Mouse (Mus musculus) bone marrow, adult 2 months (tissue): ENCODE results near the gene Rapgef5. TPM values are rescaled to one million over a fixed set of nuclear protein-coding genes. Genes with fewer than 3 reads are reported as not detected.

Experiments
- H3K27ac ChIP-seq: fragments of 200-500 bp; 2 replicates; pipeline ENCODE4 v1.5.1; 2012; ENCODE audit warnings: low read depth, mild to moderate bottlenecking, control low read depth, inconsistent platforms, low read length; ENCODE audit not compliant: control insufficient read depth, poor library complexity, insufficient read depth
- H3K4me1 ChIP-seq: fragments of 200-500 bp; 2 replicates; pipeline ENCODE4 v1.6.1; 2011; ENCODE audit warnings: low read length; ENCODE audit not compliant: control insufficient read depth, insufficient read depth
- H3K4me3 ChIP-seq: fragments of 200-500 bp; replicated peaks from 2 replicates; pipeline ENCODE3; 2011; ENCODE audit warnings: mild to moderate bottlenecking, low read depth, low read length, control low read depth; ENCODE audit not compliant: control insufficient read depth
- CTCF ChIP-seq: fragments of 200-500 bp; IDR thresholded peaks from 2 replicates; pipeline ENCODE4 v1.5.1; 2011; ENCODE audit warnings: low read length, control low read depth; ENCODE audit not compliant: control insufficient read depth, insufficient read depth
- POLR2A ChIP-seq: fragments of 200-500 bp; IDR thresholded peaks from 2 replicates; pipeline ENCODE4 v1.6.1; 2011; ENCODE audit warnings: low read depth, mild to moderate bottlenecking, control low read depth, low read length, borderline replicate concordance; ENCODE audit not compliant: control insufficient read depth
- WGBS: fragments of 180-500 bp; shearing (Covaris S2); methylation state at CpG from one replicate; pipeline ENCODE4 v1.1.7; 2018; 5-methylcytosine and 5-hydroxymethylcytosine counted together
- polyA plus RNA-seq: library from polyadenylated mRNA; stranded (reverse); fragments of >200 nt; gene quantifications from 2 replicates; pipeline ENCODE4 v1.2.4, GENCODE M21; 2011; ENCODE audit warnings: low replicate concordance; ENCODE audit not compliant: missing spikeins, insufficient read depth, insufficient read length

Gene Rapgef5
- polyA plus RNA-seq, 1 experiment, result 3.2 TPM

DNA sequence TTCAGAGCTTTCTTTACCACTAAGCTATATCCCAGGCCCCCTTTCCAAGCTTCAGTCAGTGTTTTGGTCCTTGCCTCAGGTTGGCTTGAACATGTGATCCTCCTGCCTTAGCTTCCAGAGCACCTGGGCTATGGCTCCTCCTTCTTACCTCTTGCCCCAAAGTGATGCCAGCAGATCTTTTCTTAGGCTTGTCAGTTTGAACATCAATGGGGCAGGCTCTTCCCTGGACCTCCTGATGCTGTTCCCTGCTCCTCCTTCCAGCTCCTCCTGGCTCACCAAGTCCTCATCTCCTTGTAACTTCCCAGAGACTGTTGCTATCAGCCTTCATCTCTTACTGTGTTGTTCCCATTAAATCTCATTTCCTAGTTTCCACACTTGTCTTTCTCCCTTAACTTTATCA, 169.1 kb downstream of the Rapgef5 start:
- Histone ChIP-seq H3K27ac (no peak overlapping the region), H3K4me3 (no peak overlapping the region), H3K4me1 (no peaks in the 10 kb centered on the region; the same call in 1 of the 2 replicates)
- TF ChIP-seq POLR2A, result no peak

DNA sequence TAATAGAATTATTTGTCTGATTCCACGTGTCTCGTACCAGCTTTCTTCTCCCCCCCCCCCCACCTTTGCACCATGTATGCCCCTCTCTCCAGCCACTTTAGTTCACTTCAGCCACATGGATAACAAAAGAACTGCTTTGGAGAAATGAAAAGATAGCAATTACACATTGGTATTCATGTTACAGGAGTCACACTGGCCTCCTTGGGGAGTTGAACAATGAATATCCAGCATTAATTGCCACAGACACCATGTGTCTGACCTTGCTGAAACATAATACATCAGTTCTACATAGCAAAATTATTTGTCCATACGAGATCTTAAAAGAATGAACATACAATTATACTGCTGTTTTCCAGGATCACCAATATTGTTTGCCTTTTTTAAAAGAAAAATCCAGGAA, 170.5 kb downstream of the Rapgef5 start:
- 78% methylated on average over 3 of the region's 3 CpGs for WGBS
- TF ChIP-seq CTCF, result no peak
- TF ChIP-seq POLR2A, result no peak
- Histone ChIP-seq H3K4me3 (no peak overlapping the region), H3K27ac (no peak overlapping the region), H3K4me1 (no peaks in the 10 kb centered on the region)

DNA sequence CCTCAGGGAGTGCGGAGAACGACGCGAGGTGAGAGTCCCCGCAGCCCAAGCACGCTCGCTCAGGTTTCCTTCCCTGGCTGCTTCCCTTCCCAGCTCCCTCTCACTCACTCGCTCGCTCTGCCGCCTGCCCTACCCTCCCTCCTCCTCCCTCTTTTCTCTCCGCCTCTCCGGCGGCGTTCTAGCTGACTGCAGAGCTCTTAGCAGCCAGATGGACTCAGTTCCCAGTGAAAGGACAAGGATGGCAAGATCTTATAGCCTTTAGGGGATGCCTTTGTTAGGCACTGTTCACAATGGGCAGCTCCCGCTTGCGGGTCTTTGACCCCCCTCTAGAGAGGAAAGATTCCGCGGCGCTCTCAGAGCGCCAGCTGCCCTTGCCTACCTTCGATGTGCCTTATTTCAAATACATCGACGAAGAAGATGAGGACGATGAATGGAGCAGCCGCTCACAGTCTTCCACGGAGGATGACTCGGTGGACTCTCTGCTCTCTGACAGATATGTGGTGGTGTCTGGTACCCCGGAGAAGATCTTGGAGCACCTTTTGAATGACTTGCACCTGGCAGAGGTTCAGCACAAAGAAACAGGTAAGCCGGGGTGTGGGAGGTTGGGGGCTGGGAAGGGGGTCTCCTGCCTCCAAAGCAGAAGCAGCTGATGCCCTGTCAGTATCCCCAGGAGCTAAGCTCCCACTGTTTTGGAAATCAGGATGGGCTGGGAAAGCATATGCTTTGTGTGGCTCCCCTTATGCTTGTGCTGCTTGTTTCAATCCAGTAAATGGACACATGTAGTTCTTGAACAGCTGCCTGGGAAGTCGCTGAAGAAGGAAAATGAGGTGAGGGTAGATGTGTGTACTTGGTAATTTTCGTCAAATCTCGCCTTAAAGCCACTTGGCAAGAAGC, 172.6 kb downstream of the Rapgef5 start:
- TF ChIP-seq POLR2A, result no peak
- no peak for TF ChIP-seq CTCF
- WGBS, result 44% methylated on average over 32 of the region's 32 CpGs
- Histone ChIP-seq H3K4me3 (no peak overlapping the region), H3K27ac (no peak overlapping the region), H3K4me1 (no peaks in the 10 kb centered on the region)

DNA sequence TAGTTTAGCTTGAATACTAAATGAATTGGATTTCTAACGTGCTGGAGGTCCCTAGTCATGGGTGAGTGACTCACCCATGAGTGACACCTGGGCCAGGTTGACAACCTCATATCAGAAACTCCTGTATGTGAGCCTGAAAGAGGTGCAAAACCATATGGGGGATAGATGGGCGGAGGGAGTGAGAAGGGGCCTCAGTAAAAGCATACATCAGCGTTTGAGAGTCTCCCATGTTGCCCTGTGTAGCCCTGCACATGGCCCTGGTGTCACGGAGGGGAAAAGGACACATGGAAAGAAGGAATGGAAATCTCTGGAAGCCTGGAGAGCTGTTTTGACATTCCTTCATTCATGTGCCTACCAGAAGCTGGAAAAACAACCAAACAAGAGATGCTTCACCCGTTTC, 175.1 kb downstream of the Rapgef5 start:
- H3K4me3 ChIP-seq, result no peak overlapping the region
- H3K27ac ChIP-seq, result no peak overlapping the region
- H3K4me1 ChIP-seq, result no peaks in the 10 kb centered on the region
- WGBS, result 76% methylated on average over 5 of the region's 5 CpGs
- TF ChIP-seq CTCF (no peak), POLR2A (no peak)

DNA sequence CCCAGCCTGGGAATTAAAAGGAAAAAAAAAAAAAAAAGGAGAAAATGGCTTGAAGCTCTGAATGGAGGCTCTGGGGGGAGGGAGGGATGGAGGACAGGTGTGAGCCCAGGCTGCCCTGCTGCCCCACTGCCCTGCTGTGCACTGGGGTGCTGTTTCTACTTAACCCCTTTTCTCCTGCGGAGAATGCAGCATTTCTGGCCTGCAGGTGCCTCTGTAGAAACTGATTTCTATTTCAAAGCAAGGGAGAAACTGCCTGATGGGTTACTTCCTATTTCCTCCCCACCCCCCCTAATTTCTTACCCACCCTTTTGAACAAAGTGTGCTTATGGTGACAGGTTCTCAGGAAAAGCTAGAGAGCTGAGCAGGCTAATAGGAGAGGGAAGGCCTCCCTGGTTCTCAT, 176.5 kb downstream of the Rapgef5 start:
- TF ChIP-seq CTCF (no peak), POLR2A (no peak)
- no peak overlapping the region for H3K4me3 ChIP-seq
- WGBS, result 67% methylated on average over 1 of the region's 1 CpGs
- no peaks in the 10 kb centered on the region for H3K4me1 ChIP-seq
- H3K27ac ChIP-seq, result no peak overlapping the region

DNA sequence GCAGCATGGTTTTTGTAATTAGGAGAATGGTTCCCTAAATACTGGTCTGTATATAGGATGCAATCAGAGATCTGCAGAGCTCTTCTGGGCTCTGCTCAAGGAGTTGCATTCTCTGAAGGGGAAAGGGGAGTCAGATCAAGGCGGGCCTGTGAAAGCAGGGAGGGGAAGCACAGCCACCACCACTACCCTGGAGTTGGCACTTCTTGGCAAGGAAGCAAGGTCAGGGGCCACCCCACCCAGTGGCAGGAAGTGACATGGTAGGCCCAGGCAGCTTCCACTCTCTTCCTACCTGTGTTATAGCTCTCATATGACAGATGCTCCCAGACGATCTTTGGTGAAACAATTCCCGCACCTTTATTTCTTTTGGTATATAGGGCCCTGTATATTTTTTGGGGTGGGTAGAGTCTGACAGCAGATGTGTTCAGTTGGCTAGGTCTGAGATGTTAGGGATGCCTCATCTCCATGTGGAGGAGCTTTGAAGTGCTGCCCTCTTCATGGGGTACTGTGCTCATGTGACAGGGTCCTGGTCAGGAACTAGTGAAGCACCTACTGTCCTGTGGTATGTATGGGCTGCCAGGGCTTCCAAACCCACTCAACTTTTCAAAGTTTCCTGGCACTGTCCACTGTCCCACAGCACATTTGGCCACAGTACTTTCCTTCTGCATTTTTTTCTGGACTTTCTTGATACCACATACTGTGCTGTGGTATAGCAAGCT, 183.8 kb downstream of the Rapgef5 start:
- Histone ChIP-seq H3K4me1 (no peaks in the 10 kb centered on the region), H3K27ac (no peak overlapping the region), H3K4me3 (no peak overlapping the region)
- WGBS, result 56% methylated on average over 3 of the region's 3 CpGs
- TF ChIP-seq POLR2A (no peak), CTCF (no peak)

DNA sequence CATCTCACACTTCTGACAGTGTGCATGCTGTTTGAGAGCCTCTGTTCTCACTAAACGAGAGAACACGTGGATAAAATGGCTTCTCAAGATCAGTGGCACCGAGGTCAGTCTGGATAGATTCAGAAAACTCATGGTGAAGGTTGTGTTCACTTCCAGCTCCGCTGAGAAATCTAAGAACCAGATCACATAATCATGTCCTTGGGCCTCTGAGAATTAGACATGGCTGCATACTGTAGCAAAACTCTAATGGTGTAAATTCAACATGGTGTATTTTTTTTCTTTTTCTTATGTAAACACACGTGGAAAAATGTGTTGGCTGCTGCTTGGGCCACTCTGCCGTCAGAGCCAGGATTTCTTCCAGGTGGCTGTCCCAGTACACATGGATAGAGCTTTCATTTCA, 184.6 kb downstream of the Rapgef5 start:
- no peak overlapping the region for H3K27ac ChIP-seq
- H3K4me3 ChIP-seq, result no peak overlapping the region
- H3K4me1 ChIP-seq, result no peaks in the 10 kb centered on the region
- WGBS, result 79% methylated on average over 6 of the region's 6 CpGs
- TF ChIP-seq POLR2A (no peak), CTCF (no peak)

DNA sequence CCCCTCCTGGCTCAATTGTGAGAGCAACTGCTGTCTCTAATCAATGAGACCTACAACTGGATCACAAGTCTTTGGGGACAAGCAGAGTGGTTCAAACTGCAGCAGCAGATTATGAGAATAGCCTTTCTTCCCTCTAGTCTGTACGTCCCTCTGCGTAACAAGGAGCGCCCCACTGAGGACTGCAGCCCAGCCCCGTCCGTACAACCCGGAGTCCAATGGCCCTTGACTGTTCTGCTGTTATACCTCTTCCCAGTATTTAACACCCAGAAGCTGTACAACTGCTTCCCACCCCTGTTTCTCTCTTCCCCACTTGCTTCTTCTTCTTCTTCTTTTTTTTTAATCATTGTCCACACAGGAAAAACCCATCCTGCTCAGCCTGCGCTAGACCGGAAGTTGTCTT, 186.0 kb downstream of the Rapgef5 start:
- Histone ChIP-seq H3K4me3 (no peak overlapping the region), H3K4me1 (no peaks in the 10 kb centered on the region), H3K27ac (no peak overlapping the region)
- WGBS, result 93% methylated on average over 8 of the region's 8 CpGs
- TF ChIP-seq CTCF (no peak), POLR2A (no peak)

DNA sequence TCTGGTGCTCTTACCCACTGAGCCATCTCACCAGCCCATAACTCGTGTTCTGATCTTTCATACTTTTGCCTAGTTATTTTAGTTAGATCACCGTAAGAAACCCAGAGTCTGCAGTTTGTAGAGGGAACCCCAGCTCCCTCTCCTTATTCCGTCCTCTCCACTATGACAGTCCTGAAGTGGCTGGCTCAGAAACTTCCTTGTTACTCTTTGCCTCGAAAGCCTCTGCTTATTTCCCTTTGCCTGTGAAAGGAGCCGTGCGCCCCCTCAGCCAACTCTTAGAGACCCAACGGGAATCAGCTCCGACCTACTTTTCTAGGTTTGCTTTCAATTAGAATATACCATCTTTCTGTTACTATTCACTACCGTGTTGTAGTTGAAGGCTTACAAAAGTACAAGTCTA, 186.6 kb downstream of the Rapgef5 start:
- 85% methylated on average over 9 of the region's 9 CpGs for WGBS
- H3K4me3 ChIP-seq, result no peak overlapping the region

More for the DNA sequence above, 186.6 kb downstream of the Rapgef5 start:
- no peaks in the 10 kb centered on the region for H3K4me1 ChIP-seq
- no peak overlapping the region for H3K27ac ChIP-seq
- TF ChIP-seq CTCF (no peak), POLR2A (no peak)
